Mouse (Mus musculus) kidney, postnatal 14 days (tissue): Measurements from ENCODE around the gene Gmpr2.

Experiments used
- DNase-seq: peaks from one replicate; pipeline ENCODE4 v3.0.0; 2022; ENCODE audit warnings: mixed read lengths

The Gmpr2 gene

DNA sequence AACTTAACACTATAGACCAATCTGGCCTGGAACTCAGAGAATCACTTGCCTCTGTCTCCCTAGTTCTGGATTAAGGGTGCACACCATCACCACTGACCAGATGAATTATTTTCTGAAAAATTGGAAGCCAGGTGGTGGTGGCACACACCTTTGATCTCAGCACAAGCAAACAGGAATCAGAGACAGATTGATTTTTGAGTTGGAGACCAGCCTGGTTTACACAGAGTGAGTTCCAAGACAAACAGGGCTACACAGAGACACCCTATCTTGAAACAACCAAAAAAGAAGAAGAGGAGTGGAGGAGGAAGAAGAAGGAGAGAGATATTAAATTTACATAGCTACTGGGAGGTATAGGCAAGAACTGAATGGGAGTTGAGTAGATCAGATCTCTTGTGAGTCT is 54.5 kb downstream of the Gmpr2 start:
- DNase-seq, result no peak

DNA sequence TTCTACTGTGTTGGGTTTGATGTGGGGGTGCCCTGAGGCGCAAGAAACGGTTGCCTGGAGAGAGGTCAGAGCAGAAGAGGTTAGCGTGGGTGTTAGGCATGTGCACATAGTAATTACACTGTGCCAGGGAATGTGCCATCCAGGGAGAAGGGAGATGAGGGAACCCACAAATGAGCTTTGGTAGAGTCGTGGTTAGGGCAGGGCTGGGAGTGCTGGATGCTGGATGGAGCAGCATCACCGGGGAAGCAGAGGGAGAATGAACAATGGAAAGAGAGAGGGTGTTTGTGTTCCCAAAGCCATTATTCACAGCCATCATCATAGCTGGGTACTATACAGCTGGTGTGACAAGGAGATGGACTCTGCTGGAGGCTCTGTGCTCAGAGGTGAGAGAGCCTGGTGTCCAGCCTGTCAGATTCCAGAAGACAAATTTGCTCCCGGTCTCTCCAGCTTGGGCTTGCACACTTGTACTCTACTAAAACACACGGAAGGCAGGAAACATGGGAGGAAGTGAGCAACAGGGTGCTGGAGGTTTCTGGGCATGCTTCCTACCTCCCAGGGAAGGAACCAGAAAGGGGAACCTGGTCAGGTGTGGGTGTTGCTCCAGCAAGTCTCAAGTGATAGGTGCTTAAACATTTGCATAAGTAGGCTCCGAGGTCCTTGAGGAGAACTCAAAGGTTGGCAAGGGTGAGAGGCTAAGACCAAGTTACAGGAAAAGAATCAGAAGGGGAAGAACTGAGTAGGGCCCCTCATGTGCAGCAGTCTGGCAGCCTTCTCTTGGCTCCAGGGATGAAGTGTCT is 56.3 kb downstream of the Gmpr2 start:
- DNase-seq, result no peak
